Mouse (Mus musculus) hindbrain, embryonic 16.5 days (tissue): Measurements from ENCODE around the gene Dnajb2. TPM values are rescaled to one million over a fixed set of nuclear protein-coding genes. Genes with fewer than 3 reads are reported as not detected.
A peak's percentile ranks its signal among the peaks of the same experiment; 100 is the strongest.

ENCODE experiments used
- ATAC-seq: fragments of 200-750 bp; cut with Nextera tagmentation; 2 replicates; pipeline ENCODE4 v1.8.0; 2017; ENCODE audit warnings: moderate TSS enrichment, moderate library complexity
- H3K27ac ChIP-seq: fragments of 300-500 bp; sonication (generic); 2 replicates; pipeline ENCODE4 v1.5.1; 2014; ENCODE audit warnings: low read depth, mild to moderate bottlenecking, control low read depth, low read length, moderate library complexity
- H3K27me3 ChIP-seq: fragments of 300-500 bp; sonication (generic); replicated peaks from 2 replicates; pipeline ENCODE4 v1.6.1; 2014; ENCODE audit warnings: low read length; ENCODE audit not compliant: control insufficient read depth, insufficient read depth
- H3K36me3 ChIP-seq: fragments of 300-500 bp; sonication (generic); 2 replicates; pipeline ENCODE4 v1.6.1; 2014; ENCODE audit warnings: mild to moderate bottlenecking, low read length, moderate library complexity, mixed read lengths; ENCODE audit not compliant: control insufficient read depth, insufficient read depth
- H3K4me1 ChIP-seq: fragments of 300-500 bp; sonication (generic); 2 replicates; pipeline ENCODE4 v1.6.1; 2014; ENCODE audit warnings: low read depth, low read length; ENCODE audit not compliant: control insufficient read depth, insufficient read depth
- H3K4me2 ChIP-seq: fragments of 300-500 bp; sonication (generic); 2 replicates; pipeline ENCODE4 v1.6.1; 2014; ENCODE audit warnings: mild to moderate bottlenecking, low read length, control low read depth, moderate library complexity
- H3K4me3 ChIP-seq: fragments of 300-500 bp; sonication (generic); 2 replicates; pipeline ENCODE4 v1.5.1; 2014; ENCODE audit warnings: mild to moderate bottlenecking, low read length, control low read depth, moderate library complexity
- H3K9ac ChIP-seq: fragments of 300-500 bp; sonication (generic); 2 replicates; pipeline ENCODE4 v1.6.1; 2014; ENCODE audit warnings: low read depth, mild to moderate bottlenecking, control low read depth, low read length, moderate library complexity
- H3K9me3 ChIP-seq: fragments of 300-500 bp; sonication (generic); 2 replicates; pipeline ENCODE4 v1.6.1; 2014; ENCODE audit warnings: mild to moderate bottlenecking, low read length, moderate library complexity; ENCODE audit not compliant: control insufficient read depth
- WGBS: fragments of 180-500 bp; shearing (Covaris S2); extraction: QIAGEN DNeasy Blood & Tissue Kit; methylation state at CpG from one replicate; pipeline ENCODE4 v1.1.7; 2014; 5-methylcytosine and 5-hydroxymethylcytosine counted together
- polyA plus RNA-seq: library from polyadenylated mRNA; unstranded; fragments of >200 nt; fragmentation: Nextera tagmentation; extraction: Ambion mirVana; gene quantifications from 2 replicates; pipeline ENCODE4 v1.2.1, GENCODE M21; 2015

Dnajb2 gene
- polyA plus RNA-seq, 1 experiment from 2014 or later: 98.0 TPM

DNA sequence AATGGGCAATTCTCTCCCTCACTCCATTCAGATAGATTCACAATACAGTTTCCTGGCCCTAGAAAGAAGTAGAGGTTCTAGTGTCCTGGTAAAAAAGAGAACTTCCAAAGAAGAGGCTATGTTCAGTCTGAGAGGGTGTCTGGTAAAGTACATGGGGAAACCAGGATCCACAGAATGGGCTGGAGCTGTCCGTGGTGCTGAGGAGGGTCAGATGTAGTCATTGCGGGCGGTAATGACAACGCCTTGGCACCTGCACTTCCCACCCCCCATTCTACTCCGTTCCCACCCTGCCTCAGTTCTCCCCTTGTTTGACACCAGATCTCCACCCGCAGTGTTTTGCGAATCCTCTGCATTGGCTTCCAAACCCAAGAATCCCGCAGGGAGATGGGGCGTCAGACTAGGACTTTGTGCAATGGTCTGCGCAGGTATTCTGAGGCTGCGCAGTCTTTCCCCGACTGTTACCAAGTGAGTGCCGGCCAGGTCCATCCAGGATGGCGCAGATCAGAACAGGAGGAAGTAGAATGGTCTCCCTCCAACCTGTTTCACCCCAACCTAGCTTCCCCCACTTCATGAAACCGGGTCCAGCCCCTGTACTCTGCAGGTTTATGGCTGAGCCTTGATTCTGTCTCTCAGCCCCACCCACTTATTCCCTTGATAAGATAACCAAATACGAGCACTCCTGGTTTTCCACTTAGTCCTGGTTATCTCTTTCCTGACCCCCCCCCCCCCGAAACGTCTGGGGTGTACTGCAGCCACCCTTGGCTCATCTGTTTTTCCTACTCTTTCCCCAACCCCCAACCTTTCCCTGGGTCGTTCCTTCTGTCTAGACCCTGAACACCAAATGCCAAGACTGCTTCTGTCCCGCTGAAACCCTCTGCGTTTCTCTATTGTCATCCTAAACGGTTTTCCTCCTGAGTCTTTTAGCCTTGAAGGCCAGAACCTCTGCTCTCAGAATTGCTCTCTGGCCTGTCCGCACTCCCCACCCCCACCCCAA is 41.3 kb downstream of the Dnajb2 start:
- 4% methylated on average over 23 of the region's 23 CpGs for WGBS
- H3K4me2 ChIP-seq: peak overlapping the region; percentile 59
- H3K36me3 ChIP-seq: peaks cover 3% of the 10 kb centered on the region; the same call in 1 of the 2 replicates
- no peaks in the 10 kb centered on the region for H3K27me3 ChIP-seq
- H3K4me1 ChIP-seq: no peaks in the 10 kb centered on the region
- no peaks in the 10 kb centered on the region for H3K9me3 ChIP-seq
- peak overlapping the region; percentile 9; the same call in 1 of the 2 replicates for H3K27ac ChIP-seq
- ATAC-seq: peak; percentile 89
- H3K9ac ChIP-seq: peak overlapping the region; percentile 62
- H3K4me3 ChIP-seq: peak overlapping the region; percentile 50

DNA sequence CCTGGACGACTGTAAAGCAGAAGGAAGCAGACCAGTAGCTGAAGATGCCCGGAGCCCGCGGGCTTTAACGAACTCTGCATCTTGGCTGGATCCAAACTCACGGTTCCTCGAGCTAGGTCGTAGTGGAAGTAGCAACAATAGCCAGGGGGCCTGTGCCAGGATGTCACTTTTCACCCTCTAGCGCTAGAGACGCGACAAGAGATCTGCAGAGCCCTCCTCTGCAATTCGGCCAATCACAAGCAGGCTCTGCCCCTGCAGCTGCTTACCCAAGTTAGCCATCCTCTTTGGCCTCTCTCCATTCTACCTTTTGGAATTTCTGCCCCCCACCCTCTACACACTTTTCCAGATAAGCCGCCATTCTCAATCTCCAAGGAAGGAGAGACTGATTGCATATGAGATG is 42.0 kb downstream of the Dnajb2 start, which contains the start of gene Resp18:
TSS of gene Resp18 (minus strand) at position 188 of the 400 bp plus-strand sequence.
- Histone ChIP-seq H3K4me3 (peak within 1 kb of the TSS; percentile 50), H3K4me1 (no peaks in the 10 kb centered on the region), H3K9me3 (no peaks in the 10 kb centered on the region), H3K27ac (peak within 1 kb of the TSS; percentile 9; the same call in 1 of the 2 replicates), H3K27me3 (no peaks in the 10 kb centered on the region), H3K4me2 (peak within 1 kb of the TSS; percentile 59), H3K36me3 (peaks cover 3% of the 10 kb centered on the region; the same call in 1 of the 2 replicates), H3K9ac (peak within 1 kb of the TSS; percentile 62)
- 2% methylated on average over 13 of the region's 13 CpGs for WGBS
- ATAC-seq: peak; percentile 73

DNA sequence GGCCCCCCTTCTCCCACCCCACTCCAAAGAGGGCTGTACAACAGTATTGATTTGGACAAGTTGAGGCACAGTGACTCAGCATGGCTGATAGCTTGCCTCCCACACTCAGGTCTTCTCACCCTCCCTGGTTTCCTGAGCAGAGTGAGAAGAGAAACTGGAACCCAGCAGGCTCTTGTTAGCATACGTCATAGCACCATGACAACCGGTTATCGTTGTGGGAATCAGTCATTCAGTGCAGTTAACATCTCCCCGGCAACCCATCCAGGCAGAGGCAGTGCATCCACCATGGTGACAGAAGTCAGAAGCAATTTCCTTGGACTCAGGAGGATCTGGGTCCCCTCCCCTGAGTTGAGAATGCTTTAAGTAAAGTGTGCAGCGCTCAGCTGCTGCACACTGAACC is 46.8 kb downstream of the Dnajb2 start:
- Histone ChIP-seq H3K36me3 (no peaks in the 10 kb centered on the region), H3K27ac (no peak overlapping the region), H3K4me2 (no peak overlapping the region), H3K9me3 (no peaks in the 10 kb centered on the region), H3K4me1 (no peaks in the 10 kb centered on the region), H3K4me3 (no peak overlapping the region), H3K27me3 (no peaks in the 10 kb centered on the region), H3K9ac (no peak overlapping the region)
- ATAC-seq: no peak
- WGBS: 52% methylated on average over 5 of the region's 5 CpGs

DNA sequence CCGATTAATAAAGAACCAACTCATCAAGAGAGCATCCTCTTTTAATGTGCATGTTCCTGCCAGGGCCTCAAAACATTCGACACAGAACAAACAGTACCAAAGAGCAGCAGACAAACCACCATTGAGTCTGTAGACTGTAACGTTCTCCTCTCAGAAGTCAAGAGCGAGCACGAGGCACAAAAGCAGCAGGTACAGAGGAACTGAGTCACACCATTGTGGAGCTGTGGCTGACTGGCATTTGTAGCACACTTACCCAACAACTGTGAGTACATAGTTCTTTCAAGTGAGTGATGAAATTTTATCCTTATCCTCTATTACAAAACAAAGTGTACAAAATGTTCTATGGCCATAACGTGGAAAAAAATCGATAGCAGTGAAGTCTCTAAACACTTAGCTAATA is 48.7 kb downstream of the Dnajb2 start:
- no peak overlapping the region for H3K4me2 ChIP-seq
- no peaks in the 10 kb centered on the region for H3K27me3 ChIP-seq
- no peak overlapping the region for H3K9ac ChIP-seq
- H3K36me3 ChIP-seq: no peaks in the 10 kb centered on the region
- H3K27ac ChIP-seq: no peak overlapping the region
- H3K4me3 ChIP-seq: no peak overlapping the region
- peaks cover 13% of the 10 kb centered on the region for H3K4me1 ChIP-seq
- no peak for ATAC-seq
- no peaks in the 10 kb centered on the region for H3K9me3 ChIP-seq
- WGBS: 90% methylated on average over 7 of the region's 7 CpGs

DNA sequence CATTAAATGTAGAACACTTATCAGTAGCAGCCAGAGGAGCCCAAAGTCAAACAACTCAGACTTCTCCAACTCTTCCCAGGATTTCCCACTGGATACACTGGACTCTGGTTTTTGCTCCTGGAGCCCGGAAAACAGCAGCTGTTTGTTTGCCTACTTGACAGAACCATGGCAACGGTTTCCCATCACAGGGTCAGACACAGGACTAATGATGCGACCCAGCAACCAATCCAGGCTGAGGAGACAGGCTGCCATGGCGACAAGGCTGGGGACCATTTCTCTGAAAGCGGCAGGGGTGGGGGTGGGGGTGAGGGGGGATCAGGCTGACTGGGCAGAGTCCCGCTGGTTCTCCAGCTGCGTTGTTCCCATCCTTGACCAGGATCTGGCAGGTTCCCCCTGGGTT is 53.2 kb downstream of the Dnajb2 start:
- ATAC-seq: peak; percentile 90
- WGBS: under 1% methylated on average over 7 of the region's 7 CpGs
- Histone ChIP-seq H3K4me3 (no peak overlapping the region), H3K27ac (peak overlapping the region; percentile 77), H3K9ac (peak overlapping the region; percentile 18; the same call in 1 of the 2 replicates), H3K27me3 (no peaks in the 10 kb centered on the region), H3K9me3 (no peaks in the 10 kb centered on the region), H3K36me3 (no peaks in the 10 kb centered on the region), H3K4me2 (peak overlapping the region; percentile 11; the same call in 1 of the 2 replicates), H3K4me1 (peaks cover 16% of the 10 kb centered on the region)

DNA sequence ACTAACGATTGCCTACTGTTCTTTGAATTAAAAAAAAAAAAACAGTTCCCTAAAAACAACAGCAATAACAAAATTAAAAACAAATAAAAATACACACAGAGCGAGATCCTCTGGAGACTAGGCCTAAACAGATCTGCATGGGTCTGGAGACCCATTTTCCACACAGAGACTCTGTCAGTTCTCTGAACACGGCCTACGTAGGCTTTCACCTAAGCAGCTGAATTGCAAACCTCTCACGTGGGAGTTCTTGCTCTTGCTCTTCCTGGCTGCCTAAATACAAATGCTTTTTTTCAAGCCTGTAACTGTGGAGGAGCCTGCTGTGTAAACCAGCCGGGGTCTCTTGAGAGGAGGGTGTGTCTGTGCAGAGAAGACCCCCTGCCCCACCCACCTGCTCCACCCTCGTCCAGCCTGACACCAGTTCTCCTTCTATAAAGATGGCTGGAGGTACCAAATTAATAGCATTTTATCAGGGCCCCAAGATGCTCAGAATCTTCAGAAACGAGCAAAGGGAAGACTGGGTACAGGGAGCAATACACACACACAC is 53.8 kb downstream of the Dnajb2 start:
- Histone ChIP-seq H3K27ac (peak overlapping the region; percentile 77), H3K4me3 (no peak overlapping the region), H3K9me3 (no peaks in the 10 kb centered on the region), H3K9ac (no peak overlapping the region), H3K4me2 (no peak overlapping the region), H3K27me3 (no peaks in the 10 kb centered on the region), H3K4me1 (peaks cover 16% of the 10 kb centered on the region), H3K36me3 (no peaks in the 10 kb centered on the region)
- no peak for ATAC-seq
- WGBS: 25% methylated on average over 8 of the region's 8 CpGs

DNA sequence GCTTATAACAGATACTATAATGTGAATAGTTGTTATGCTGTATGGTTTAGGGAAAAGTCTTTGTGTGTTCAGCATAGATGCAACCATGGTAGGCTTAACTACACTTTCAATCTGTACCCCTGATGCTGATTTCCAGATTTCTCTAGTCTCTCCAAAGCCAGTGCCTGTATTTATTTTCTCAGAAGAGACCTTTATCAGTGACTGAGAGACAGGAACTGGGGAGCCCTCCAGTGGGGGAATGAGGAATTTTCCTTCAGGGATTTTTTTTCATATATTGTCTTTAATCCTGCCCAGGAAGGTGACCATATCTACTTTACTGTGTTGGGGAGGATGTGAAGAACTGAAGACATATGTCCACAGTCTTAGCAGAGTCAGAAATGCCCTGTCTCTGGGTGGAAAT is 54.4 kb downstream of the Dnajb2 start:
- no peaks in the 10 kb centered on the region for H3K36me3 ChIP-seq
- H3K4me3 ChIP-seq: no peak overlapping the region
- H3K4me2 ChIP-seq: no peak overlapping the region
- H3K27ac ChIP-seq: peak overlapping the region; percentile 44
- H3K9me3 ChIP-seq: no peaks in the 10 kb centered on the region
- ATAC-seq: no peak
- peaks cover 16% of the 10 kb centered on the region for H3K4me1 ChIP-seq
- H3K27me3 ChIP-seq: no peaks in the 10 kb centered on the region
- H3K9ac ChIP-seq: no peak overlapping the region

DNA sequence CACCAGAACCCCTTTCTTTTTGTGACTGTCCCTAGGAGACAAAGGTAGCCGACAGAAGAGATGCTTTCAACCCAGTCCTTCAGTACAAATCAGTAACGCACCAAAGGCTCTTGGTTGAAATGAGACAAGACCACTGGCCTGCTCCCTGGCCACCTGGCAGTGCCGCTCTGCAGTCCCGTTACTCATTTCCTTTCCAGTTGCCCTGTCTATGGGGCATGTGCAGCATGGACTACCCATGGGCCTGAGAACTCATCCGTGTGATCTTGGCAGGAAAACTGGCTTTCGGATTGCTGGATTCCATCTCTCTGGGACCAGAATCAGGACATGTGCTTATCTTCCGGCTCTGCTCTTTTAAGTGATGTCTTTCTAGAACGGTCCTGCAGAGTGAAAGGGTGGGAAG is 55.1 kb downstream of the Dnajb2 start:
- no peak overlapping the region for H3K9ac ChIP-seq
- H3K27ac ChIP-seq: no peak overlapping the region; the same call in 1 of the 2 replicates
- H3K27me3 ChIP-seq: no peaks in the 10 kb centered on the region
- WGBS: 79% methylated on average over 8 of the region's 8 CpGs
- H3K36me3 ChIP-seq: no peaks in the 10 kb centered on the region
- no peak overlapping the region for H3K4me3 ChIP-seq
- no peak overlapping the region for H3K4me2 ChIP-seq
- peaks cover 16% of the 10 kb centered on the region for H3K4me1 ChIP-seq
- H3K9me3 ChIP-seq: no peaks in the 10 kb centered on the region
- ATAC-seq: no peak
